Mouse (Mus musculus): Measurements from ENCODE around the gene Jarid2.

The Jarid2 gene

DNA sequence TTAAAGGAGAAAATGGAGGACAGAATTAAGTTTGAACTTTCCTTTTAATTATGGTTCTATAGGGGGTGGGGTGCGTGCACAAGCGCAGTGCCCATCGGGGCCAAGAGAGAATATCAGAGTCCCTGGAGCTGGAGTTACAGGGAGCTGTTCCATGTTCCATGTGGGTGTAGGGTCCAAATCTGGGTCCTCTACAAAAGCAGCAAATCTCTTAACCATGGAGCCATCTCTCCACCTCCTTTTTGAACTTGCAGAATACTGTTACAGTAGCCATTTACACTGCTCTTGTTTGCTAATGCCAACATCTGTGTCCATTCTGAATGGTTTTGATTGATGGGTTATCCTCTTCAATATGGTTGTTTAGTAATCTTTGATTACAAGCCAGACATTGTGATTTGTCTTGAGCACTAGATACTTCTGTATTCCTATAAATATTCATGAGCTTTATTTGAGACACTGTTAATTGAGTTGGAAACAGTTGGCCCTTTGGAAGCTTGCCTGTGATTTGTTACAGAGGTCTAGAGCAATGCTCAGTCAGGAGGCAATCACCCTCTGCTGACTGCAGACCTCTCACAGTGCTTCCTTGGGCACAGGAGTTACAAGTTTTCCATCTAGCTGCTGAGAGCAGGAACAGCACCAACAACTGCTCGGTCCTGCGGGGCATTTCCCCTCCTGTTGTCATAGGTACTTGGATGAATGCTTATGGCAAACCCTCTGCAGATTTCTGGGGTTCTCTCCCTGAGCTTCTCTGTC lies 231.4 kb downstream of the Jarid2 start:
- DNase-seq (ENCODE audit: low read depth): no peak

Data from c-Kit-positive CD71-negative TER-119-negative erythroid progenitor cells, embryonic 14.5 days (primary cell).